Mouse (Mus musculus): ENCODE results near the gene H2-Q2. TPM values are rescaled to one million over a fixed set of nuclear protein-coding genes. Genes with fewer than 3 reads are reported as not detected.
"Not testable (repeated sequence)": the region's sequence is repeated elsewhere in the genome, so short reads cannot be mapped to it uniquely, and the experiment has no call there.

H2-Q2 gene
- polyA plus RNA-seq, 1 experiment from 2014 or later: 0.42 TPM

DNA sequence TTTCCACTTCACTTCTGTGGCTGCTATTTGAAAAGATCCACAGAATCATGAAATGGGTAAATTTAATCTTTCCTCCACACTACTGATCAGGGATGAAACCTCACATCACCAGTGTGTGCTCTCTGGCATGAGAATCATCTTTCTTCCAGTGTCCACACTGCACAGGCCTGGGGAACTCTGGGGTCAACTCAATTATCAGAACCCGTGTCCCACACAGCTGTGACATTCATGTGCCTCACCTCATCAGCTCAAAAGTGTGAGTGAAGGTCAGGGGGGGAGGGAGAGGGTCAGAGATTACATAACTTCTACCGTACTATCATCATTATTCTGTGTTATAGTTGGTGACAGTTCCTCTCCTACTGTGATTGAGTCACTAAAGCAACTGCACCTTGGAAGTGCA is 50.6 kb downstream of the H2-Q2 start:
- H3K4me1 ChIP-seq; ATAC-seq (ENCODE audit: low FRiP score, low read depth); H3K27me3 ChIP-seq (replicated peaks); H3K36me3 ChIP-seq; H3K27ac ChIP-seq; H3K4me2 ChIP-seq (replicated peaks); H3K4me3 ChIP-seq; H3K9me3 ChIP-seq; H3K9ac ChIP-seq: not testable (repeated sequence)
- 80% methylated on average over 2 of the region's 2 CpGs for WGBS

DNA sequence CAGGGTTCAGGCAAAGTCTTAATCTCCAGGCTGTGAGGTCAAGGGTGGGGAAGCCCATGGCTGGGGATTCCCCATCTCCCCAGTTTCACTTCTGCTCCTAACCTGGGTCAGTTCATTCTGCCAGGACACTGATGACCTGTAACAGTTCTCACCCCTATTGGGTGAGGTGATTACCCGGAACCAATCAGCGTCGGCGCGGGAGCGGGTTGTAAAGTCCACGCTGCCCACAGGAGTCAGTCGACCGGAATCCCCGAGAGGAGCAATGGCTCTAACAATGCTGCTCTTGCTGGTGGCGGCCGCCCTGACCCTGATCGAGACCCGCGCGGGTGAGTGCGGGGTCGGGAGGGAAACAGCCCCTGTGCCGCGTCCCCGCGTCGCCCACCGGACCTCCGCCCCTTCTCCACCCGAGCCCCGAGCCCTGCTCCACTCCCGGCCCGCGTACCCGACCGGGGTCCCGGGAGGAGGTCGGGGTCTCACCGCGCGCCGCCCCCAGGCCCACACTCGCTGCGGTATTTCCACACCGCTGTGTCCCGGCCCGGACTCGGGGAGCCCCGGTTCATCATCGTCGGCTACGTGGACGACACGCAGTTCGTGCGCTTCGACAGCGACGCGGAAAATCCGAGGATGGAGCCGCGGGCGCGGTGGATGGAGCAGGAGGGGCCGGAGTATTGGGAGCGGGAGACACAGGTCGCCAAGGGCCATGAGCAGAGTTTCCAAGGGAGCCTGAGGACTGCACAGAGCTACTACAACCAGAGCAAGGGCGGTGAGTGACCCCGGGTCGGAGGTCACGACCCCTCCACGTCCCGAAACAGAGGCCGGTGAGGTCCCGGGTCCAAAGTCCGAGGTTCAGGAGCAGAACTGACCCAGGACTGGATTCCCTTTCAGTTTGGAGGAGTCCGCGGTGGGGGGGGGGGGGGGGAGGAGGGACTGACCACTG is 52.1 kb downstream of the H2-Q2 start:
- not testable (repeated sequence) for H3K9me3 ChIP-seq; H3K4me1 ChIP-seq; H3K27ac ChIP-seq; H3K36me3 ChIP-seq; H3K9ac ChIP-seq; H3K27me3 ChIP-seq (replicated peaks)
- WGBS: 2% methylated on average over 55 of the region's 75 CpGs
- peak; percentile 74; the same call in 1 of the 2 replicates for ATAC-seq (ENCODE audit: low FRiP score, low read depth)
- peak overlapping the region; percentile 55 for H3K4me2 ChIP-seq (replicated peaks)
- peak overlapping the region; percentile 26 for H3K4me3 ChIP-seq

Other genes starting within 250 kb of the H2-Q2 start
- gene Ly6g5c, start 234.0 kb upstream of the H2-Q2 start, polyA plus RNA-seq (2016; fragmentation: Nextera tagmentation; extraction: Ambion mirVana): not detected in 2 replicates
- gene Ly6g5b, start 226.8 kb upstream of the H2-Q2 start, polyA plus RNA-seq (2016; fragmentation: Nextera tagmentation; extraction: Ambion mirVana): 1.1 TPM in 2 replicates
- 24.9 and 28.0 TPM in 2 replicates for gene Gpank1, start 220.8 kb upstream of the H2-Q2 start, polyA plus RNA-seq (2016; fragmentation: Nextera tagmentation; extraction: Ambion mirVana)
- gene Csnk2b, start 220.2 kb upstream of the H2-Q2 start, polyA plus RNA-seq (2016; fragmentation: Nextera tagmentation; extraction: Ambion mirVana): 289 and 295 TPM in 2 replicates
- gene D17H6S53E, start 215.9 kb upstream of the H2-Q2 start, polyA plus RNA-seq (2016; fragmentation: Nextera tagmentation; extraction: Ambion mirVana): 6.1 and 7.8 TPM in 2 replicates
- 0.32 and 0.93 TPM in 2 replicates for gene Apom, start 210.2 kb upstream of the H2-Q2 start, polyA plus RNA-seq (2016; fragmentation: Nextera tagmentation; extraction: Ambion mirVana)
- 82.8 and 84.5 TPM in 2 replicates for gene Bag6, start 207.1 kb upstream of the H2-Q2 start, polyA plus RNA-seq (2016; fragmentation: Nextera tagmentation; extraction: Ambion mirVana)
- 205 and 224 TPM in 2 replicates for gene Prrc2a, start 177.3 kb upstream of the H2-Q2 start, polyA plus RNA-seq (2016; fragmentation: Nextera tagmentation; extraction: Ambion mirVana)
- gene Aif1, start 166.2 kb upstream of the H2-Q2 start, polyA plus RNA-seq (2016; fragmentation: Nextera tagmentation; extraction: Ambion mirVana): 8.3 and 9.1 TPM in 2 replicates
- 6.8 and 7.0 TPM in 2 replicates for gene Lst1, start 153.8 kb upstream of the H2-Q2 start, polyA plus RNA-seq (2016; fragmentation: Nextera tagmentation; extraction: Ambion mirVana)
- 0.39 and 0.57 TPM in 2 replicates for gene Ltb, start 147.8 kb upstream of the H2-Q2 start, polyA plus RNA-seq (2016; fragmentation: Nextera tagmentation; extraction: Ambion mirVana)
- gene Tnf, start 140.2 kb upstream of the H2-Q2 start, polyA plus RNA-seq (2016; fragmentation: Nextera tagmentation; extraction: Ambion mirVana): 0.18 TPM in 1 of 2 replicates, not detected in the other
- not detected in 2 replicates for gene Lta, start 136.9 kb upstream of the H2-Q2 start, polyA plus RNA-seq (2016; fragmentation: Nextera tagmentation; extraction: Ambion mirVana)
- not detected in 2 replicates for gene Gm16181, start 121.4 kb upstream of the H2-Q2 start, polyA plus RNA-seq (2016; fragmentation: Nextera tagmentation; extraction: Ambion mirVana)
- 26.2 and 28.4 TPM in 2 replicates for gene Atp6v1g2, start 108.6 kb upstream of the H2-Q2 start, polyA plus RNA-seq (2016; fragmentation: Nextera tagmentation; extraction: Ambion mirVana)
- gene Nfkbil1, start 106.5 kb upstream of the H2-Q2 start, polyA plus RNA-seq (2016; fragmentation: Nextera tagmentation; extraction: Ambion mirVana): 10.6 and 11.5 TPM in 2 replicates
- 511 and 522 TPM in 2 replicates for gene Ddx39b, start 100.5 kb upstream of the H2-Q2 start, polyA plus RNA-seq (2016; fragmentation: Nextera tagmentation; extraction: Ambion mirVana)
- 55.7 and 58.8 TPM in 2 replicates for gene H2-D1, start 79.5 kb upstream of the H2-Q2 start, polyA plus RNA-seq (2016; fragmentation: Nextera tagmentation; extraction: Ambion mirVana)
- 0.06 and 0.10 TPM in 2 replicates for gene H2-Q1, start 21.8 kb upstream of the H2-Q2 start, polyA plus RNA-seq (2016; fragmentation: Nextera tagmentation; extraction: Ambion mirVana)
- gene H2-Q4, start 37.4 kb downstream of the H2-Q2 start, polyA plus RNA-seq (2016; fragmentation: Nextera tagmentation; extraction: Ambion mirVana): 2.7 and 3.2 TPM in 2 replicates
- 0.48 and 0.64 TPM in 2 replicates for gene H2-Q6, start 82.6 kb downstream of the H2-Q2 start, polyA plus RNA-seq (2016; fragmentation: Nextera tagmentation; extraction: Ambion mirVana)
- 6.5 and 6.8 TPM in 2 replicates for gene H2-Q7, start 96.9 kb downstream of the H2-Q2 start, polyA plus RNA-seq (2016; fragmentation: Nextera tagmentation; extraction: Ambion mirVana)
- gene H2-Q10, start 127.8 kb downstream of the H2-Q2 start, polyA plus RNA-seq (2016; fragmentation: Nextera tagmentation; extraction: Ambion mirVana): 0.18 and 0.27 TPM in 2 replicates
- not detected in 2 replicates for gene Pou5f1, start 163.8 kb downstream of the H2-Q2 start, polyA plus RNA-seq (2016; fragmentation: Nextera tagmentation; extraction: Ambion mirVana)
- 34.1 and 35.1 TPM in 2 replicates for gene Tcf19, start 174.6 kb downstream of the H2-Q2 start, polyA plus RNA-seq (2016; fragmentation: Nextera tagmentation; extraction: Ambion mirVana)
- 12.9 and 13.1 TPM in 2 replicates for gene Cchcr1, start 174.9 kb downstream of the H2-Q2 start, polyA plus RNA-seq (2016; fragmentation: Nextera tagmentation; extraction: Ambion mirVana)
- gene Psors1c2, start 191.0 kb downstream of the H2-Q2 start, polyA plus RNA-seq (2016; fragmentation: Nextera tagmentation; extraction: Ambion mirVana): 0.91 and 1.4 TPM in 2 replicates
- gene Cdsn, start 209.9 kb downstream of the H2-Q2 start, polyA plus RNA-seq (2016; fragmentation: Nextera tagmentation; extraction: Ambion mirVana): not detected in 2 replicates
- gene 2300002M23Rik, start 225.2 kb downstream of the H2-Q2 start, polyA plus RNA-seq (2016; fragmentation: Nextera tagmentation; extraction: Ambion mirVana): not detected in 2 replicates

Data from neural tube, embryonic 12.5 days (tissue).